Mouse (Mus musculus) olfactory bulb, adult 2 months (tissue): ENCODE results near the gene Sbno2. TPM values are rescaled to one million over a fixed set of nuclear protein-coding genes. Genes with fewer than 3 reads are reported as not detected.

Source experiments
- H3K27ac ChIP-seq: fragments of 200-500 bp; 2 replicates; pipeline ENCODE4 v1.5.1; 2012; ENCODE audit warnings: low read depth, low read length; ENCODE audit not compliant: insufficient read depth
- H3K4me1 ChIP-seq: fragments of 200-500 bp; 2 replicates; pipeline ENCODE4 v1.6.1; 2012; ENCODE audit warnings: low read length; ENCODE audit not compliant: control insufficient read depth, insufficient read depth
- H3K4me3 ChIP-seq: fragments of 200-500 bp; 2 replicates; pipeline ENCODE4 v1.5.1; 2012; ENCODE audit warnings: mild to moderate bottlenecking, low read depth, low read length, moderate library complexity; ENCODE audit not compliant: insufficient read depth
- CTCF ChIP-seq: fragments of 200-500 bp; IDR thresholded peaks from 2 replicates; pipeline ENCODE4 v1.5.1; 2012; ENCODE audit warnings: low read depth, mild to moderate bottlenecking, low read length, moderate library complexity; ENCODE audit not compliant: insufficient read depth
- POLR2A ChIP-seq: fragments of 200-500 bp; IDR thresholded peaks from 2 replicates; pipeline ENCODE4 v1.6.1; 2012; ENCODE audit warnings: mild to moderate bottlenecking, low read depth, low read length, moderate library complexity; ENCODE audit not compliant: insufficient read depth
- WGBS: fragments of 180-500 bp; shearing (Covaris S2); methylation state at CpG from one replicate; pipeline ENCODE4 v1.1.7; 2018; 5-methylcytosine and 5-hydroxymethylcytosine counted together
- polyA plus RNA-seq: library from polyadenylated mRNA; stranded (reverse); fragments of >200 nt; gene quantifications from 2 replicates; pipeline ENCODE4 v1.2.4, GENCODE M21; 2012; ENCODE audit warnings: low replicate concordance; ENCODE audit not compliant: missing spikeins, insufficient read depth, insufficient read length

Gene Sbno2
- polyA plus RNA-seq, 1 experiment, result not detected

DNA sequence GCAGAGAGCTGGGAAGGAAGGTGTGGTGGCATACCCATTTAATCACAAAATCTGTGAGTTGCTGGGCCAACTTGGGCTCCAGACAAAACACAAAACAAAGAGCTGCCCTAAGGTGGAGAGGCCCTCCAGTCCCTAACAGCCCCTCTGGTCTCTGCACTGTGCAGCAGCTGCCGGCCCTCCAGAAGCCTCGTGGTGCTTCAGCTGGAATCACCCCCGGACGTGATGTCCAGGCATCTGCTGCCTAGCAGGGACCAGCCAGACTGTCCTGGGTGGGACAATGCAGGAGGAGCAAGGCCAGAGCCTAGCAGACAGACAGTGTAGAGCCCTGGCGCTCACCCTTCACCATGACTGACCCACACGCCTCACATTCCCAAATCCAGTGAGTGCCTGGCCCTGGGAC is 13.8 kb downstream of the Sbno2 start:
- Histone ChIP-seq H3K4me3 (no peak overlapping the region), H3K27ac (no peak overlapping the region), H3K4me1 (peaks cover 16% of the 10 kb centered on the region)
- TF ChIP-seq POLR2A, result no peak
- no peak for TF ChIP-seq CTCF
- 86% methylated on average over 6 of the region's 6 CpGs for WGBS

DNA sequence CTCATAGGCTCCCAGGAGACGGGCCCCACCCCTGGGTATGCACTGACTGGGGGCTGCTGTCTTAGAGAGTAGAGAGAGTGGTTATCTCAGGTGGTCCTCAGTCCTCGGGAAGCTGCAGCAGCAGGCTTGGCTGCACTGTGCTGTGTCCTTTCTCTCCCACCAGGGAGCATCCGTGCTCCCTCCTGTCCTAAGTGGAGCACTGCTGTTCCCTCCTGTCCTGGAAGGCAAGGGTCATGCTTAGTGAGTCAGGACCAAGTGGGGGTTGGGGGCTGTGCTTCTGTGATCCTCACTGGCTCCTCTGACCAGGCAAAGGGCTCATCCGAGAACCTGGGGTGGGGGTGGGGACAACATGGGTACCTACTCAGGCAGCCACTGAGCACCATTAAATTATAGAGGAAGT is 16.2 kb downstream of the Sbno2 start:
- TF ChIP-seq POLR2A, result no peak
- TF ChIP-seq CTCF, result no peak
- no peak overlapping the region for H3K4me3 ChIP-seq
- WGBS, result 63% methylated on average over 4 of the region's 4 CpGs
- H3K4me1 ChIP-seq, result peaks cover 26% of the 10 kb centered on the region
- no peak overlapping the region for H3K27ac ChIP-seq

DNA sequence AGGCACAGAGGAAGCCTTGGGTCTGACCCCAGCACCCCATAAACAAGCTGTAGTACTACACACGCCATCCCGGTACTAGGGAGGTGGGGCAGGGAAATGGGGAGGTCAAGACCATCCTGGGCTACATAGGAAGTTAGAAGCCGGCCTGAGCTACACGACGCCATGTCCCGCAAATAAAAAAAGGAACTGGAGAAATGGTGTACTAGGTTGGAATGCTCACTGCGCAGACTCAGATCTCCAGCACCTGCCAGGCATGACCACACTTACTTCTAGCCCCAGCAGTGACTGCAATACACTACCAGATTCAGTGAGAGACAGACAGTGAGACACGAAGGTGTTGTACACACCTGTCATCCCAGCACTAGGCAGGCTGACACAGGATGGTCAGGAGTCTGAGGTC is 17.9 kb downstream of the Sbno2 start:
- TF ChIP-seq POLR2A (no peak), CTCF (no peak)
- 89% methylated on average over 8 of the region's 8 CpGs for WGBS
- H3K4me1 ChIP-seq, result peaks cover 25% of the 10 kb centered on the region

DNA sequence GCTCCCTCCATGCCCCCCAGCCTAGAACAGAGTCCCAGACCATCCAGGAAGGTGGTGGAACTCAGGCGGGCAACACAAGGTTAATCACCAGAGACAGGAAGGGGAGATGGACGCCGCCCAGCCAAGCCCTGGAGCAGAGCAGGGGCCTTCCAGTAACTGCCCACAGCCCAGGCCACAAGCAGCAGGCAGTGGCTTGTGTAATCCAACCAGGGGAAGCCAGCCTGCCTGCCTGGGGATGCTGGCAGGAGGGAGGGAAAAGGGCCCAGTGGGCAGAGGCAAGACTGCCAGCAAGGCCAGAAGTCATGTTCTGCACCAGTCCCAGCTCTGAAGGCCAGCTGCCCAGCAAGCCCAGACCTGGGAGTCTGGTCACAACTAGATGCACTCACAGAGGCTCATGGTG is 18.5 kb downstream of the Sbno2 start:
- no peak overlapping the region for H3K4me3 ChIP-seq
- TF ChIP-seq CTCF, result no peak
- no peak for TF ChIP-seq POLR2A
- H3K27ac ChIP-seq, result no peak overlapping the region
- peaks cover 24% of the 10 kb centered on the region for H3K4me1 ChIP-seq
- WGBS, result 83% methylated on average over 3 of the region's 3 CpGs

More for the DNA sequence above, 17.9 kb downstream of the Sbno2 start:
- Histone ChIP-seq H3K4me3 (no peak overlapping the region), H3K27ac (no peak overlapping the region)

DNA sequence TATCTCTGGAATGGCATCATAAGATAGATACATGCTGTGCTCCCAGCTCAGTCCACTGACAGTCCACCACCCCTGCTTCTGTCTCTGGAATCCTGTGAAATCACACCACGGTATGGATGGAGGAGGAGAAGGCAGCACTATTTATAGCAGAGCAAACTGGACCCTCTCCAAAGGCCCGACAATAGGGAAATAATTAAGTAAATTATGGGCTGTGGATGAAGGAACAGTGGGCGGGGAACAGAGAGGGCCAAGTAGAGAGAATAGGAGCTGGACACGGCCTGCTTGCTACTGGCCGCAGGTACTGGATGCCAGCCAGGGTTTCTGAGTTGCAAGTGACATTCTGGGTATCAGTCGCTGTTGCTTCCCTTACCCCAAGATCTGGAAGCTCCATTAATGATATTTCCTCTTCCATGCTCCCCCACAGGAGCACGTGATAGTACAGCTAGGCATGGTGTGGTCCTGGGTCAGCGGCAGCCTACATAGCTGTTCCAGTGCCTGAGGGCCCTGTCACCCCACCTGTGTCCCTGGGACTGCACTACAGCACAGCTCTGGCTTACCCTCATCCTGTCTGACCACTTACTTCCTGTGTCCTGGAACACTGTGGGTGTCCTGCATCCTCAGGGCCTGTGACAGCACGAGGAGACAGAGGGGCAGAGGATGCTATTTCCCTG is 20.4 kb downstream of the Sbno2 start:
- peak overlapping the region; percentile 59; the same call in 1 of the 2 replicates for H3K27ac ChIP-seq
- WGBS, result 38% methylated on average over 9 of the region's 9 CpGs
- no peak for TF ChIP-seq CTCF
- H3K4me3 ChIP-seq, result no peak overlapping the region
- H3K4me1 ChIP-seq, result peaks cover 24% of the 10 kb centered on the region

DNA sequence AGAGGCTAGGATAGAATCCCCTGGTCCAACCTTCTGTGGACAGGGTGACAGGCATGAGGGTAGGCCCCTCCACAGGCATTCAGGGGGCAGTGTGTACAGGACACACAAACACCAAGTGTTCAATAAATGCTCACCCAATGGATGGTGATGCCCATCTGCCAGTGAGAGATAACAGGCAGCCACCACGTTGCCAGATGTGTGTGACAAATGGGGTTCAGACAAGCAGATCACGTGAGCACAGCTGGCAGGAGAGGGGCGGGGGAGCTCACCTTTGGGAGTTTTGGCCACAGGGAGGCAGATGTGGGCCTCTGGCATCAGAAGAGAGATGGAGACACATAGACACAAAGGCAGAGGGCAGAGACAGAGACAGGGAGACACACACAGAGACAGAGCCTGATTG is 24.3 kb downstream of the Sbno2 start:
- Histone ChIP-seq H3K4me3 (no peak overlapping the region), H3K27ac (no peak overlapping the region), H3K4me1 (peaks cover 16% of the 10 kb centered on the region)
- 87% methylated on average over 3 of the region's 3 CpGs for WGBS
- TF ChIP-seq POLR2A (no peak), CTCF (no peak)

DNA sequence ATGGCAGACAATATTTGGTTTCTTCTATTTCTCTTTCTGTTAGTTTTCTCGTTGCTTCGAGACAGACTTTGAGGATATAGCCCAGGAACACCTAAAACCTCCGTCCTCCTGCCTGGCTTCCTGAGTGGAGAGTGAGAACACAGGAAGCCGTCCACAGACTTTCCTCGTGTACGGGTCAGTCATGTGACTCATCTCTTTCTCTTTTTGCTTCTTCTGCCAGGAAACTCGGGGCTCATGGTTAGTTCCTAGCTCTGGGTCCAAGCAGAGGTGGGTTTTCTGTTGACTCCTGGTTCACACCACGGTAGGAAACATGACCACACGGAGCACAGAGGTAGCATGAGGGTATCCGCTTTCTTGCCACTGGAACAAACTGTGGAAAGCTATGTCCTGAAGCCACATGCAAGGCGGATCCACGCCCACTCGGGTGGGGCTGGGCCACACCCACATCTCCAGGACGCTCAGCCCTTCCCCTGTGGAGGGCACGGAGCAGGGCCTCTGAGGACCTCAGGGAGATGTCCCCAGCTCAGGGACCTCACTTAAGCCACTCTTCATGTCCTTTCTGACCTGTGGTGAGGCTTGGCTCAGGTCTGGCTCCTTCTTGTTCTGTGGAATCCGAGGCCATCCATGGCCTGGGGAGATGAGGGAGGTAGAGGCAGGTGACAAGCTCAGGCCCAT is 24.8 kb downstream of the Sbno2 start:
- WGBS, result 84% methylated on average over 16 of the region's 16 CpGs
- Histone ChIP-seq H3K27ac (no peak overlapping the region), H3K4me3 (no peak overlapping the region), H3K4me1 (peaks cover 17% of the 10 kb centered on the region)
- no peak for TF ChIP-seq POLR2A
- TF ChIP-seq CTCF, result no peak

DNA sequence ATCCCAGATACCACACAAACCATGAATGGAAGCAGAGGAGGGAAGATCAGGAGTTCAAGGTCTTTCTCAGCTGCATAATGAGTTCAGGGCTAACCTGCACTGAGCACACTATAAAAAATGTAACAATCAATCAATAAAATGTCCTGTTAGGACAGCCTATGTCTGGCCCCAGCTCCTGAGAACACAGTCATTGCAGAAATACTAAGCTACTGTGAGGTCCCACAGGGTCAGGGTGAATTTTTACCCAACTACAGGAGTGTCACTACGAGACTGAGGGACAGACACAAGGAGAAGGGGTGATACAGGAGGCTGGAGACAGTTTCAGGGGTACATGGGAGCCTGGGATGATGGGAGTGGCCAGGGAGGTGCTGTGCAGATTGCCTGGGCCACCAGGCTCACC is 27.0 kb downstream of the Sbno2 start:
- Histone ChIP-seq H3K4me3 (no peak overlapping the region), H3K27ac (no peak overlapping the region)
- WGBS, result 90% methylated on average over 1 of the region's 1 CpGs

DNA sequence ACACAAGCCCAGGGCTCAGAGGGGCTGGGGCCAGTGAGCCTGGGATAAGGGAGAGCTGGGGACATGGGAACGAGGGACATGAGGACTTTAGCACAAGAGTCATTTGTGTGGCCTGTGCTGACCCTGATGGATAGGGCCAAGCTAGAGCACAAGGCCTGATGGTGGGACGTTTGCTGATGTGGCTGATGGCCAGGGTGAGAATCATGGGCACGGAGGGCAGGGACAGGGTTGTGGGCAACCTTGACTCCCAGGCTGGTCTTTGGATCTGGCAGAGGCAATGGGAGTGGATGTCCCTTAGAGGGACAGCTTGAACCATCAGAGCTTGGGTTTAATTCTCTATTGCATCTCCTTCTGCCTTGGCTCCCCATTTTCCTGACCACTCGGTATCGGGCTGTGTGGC is 28.1 kb downstream of the Sbno2 start:
- WGBS, result 90% methylated on average over 5 of the region's 5 CpGs
- peaks cover 9% of the 10 kb centered on the region for H3K4me1 ChIP-seq
- H3K27ac ChIP-seq, result no peak overlapping the region
- no peak overlapping the region for H3K4me3 ChIP-seq
- TF ChIP-seq POLR2A (no peak), CTCF (no peak)

More for the DNA sequence above, 27.0 kb downstream of the Sbno2 start:
- H3K4me1 ChIP-seq, result peaks cover 9% of the 10 kb centered on the region
- TF ChIP-seq CTCF (no peak), POLR2A (no peak)

DNA sequence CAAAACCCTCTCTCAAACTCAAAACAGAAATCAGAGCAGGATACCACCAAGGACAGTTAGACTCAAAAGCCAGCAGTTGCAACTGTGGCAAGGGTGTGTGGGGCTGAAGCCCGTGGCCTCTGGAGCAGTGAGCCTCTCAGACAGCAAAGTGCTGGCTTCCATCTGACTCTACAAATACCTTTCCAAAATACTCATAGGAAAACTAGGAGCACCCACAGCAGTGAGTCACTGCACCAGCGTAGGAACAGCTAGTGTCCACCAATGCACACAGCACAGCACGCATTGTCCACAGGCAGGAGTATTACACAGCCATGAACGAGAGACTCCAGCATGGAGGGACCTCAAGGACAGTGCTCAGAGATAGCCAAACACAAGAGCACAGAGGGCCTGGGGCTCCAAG is 29.0 kb downstream of the Sbno2 start:
- TF ChIP-seq POLR2A (no peak), CTCF (no peak)
- Histone ChIP-seq H3K4me3 (no peak overlapping the region), H3K4me1 (peaks cover 13% of the 10 kb centered on the region), H3K27ac (no peak overlapping the region)
- 92% methylated on average over 4 of the region's 4 CpGs for WGBS
